Mouse (Mus musculus) liver, embryonic 11.5 days (tissue): Measurements from ENCODE around the gene Spx. TPM values are rescaled to one million over a fixed set of nuclear protein-coding genes. Genes with fewer than 3 reads are reported as not detected.

ENCODE experiments used
- ATAC-seq: fragments of 200-750 bp; cut with Nextera tagmentation; replicated peaks from 2 replicates; pipeline ENCODE4 v1.8.0; 2017; ENCODE audit warnings: moderate number of reproducible peaks, mild to moderate bottlenecking, moderate TSS enrichment, moderate library complexity; ENCODE audit not compliant: low FRiP score
- DNase-seq: peaks from one replicate; pipeline ENCODE4 v3.0.0-alpha.2; 2017; ENCODE audit warnings: low spot score
- H3K27ac ChIP-seq: fragments of 300-500 bp; sonication (generic); 2 replicates; pipeline ENCODE4 v1.5.1; 2014; ENCODE audit warnings: mild to moderate bottlenecking, low read depth, low read length, control low read depth
- H3K27me3 ChIP-seq: fragments of 300-500 bp; sonication (generic); replicated peaks from 2 replicates; pipeline ENCODE4 v1.6.1; 2014; ENCODE audit warnings: low read length, mixed read lengths; ENCODE audit not compliant: control insufficient read depth, insufficient read depth
- H3K36me3 ChIP-seq: fragments of 300-500 bp; sonication (generic); 2 replicates; pipeline ENCODE4 v1.6.1; 2014; ENCODE audit warnings: mild to moderate bottlenecking, low read length, moderate library complexity, mixed read lengths; ENCODE audit not compliant: control insufficient read depth, insufficient read depth
- H3K4me1 ChIP-seq: fragments of 300-500 bp; sonication (generic); replicated peaks from 2 replicates; pipeline ENCODE4 v1.6.1; 2014; ENCODE audit warnings: low read length, mixed read lengths; ENCODE audit not compliant: control insufficient read depth, insufficient read depth
- H3K4me2 ChIP-seq: fragments of 300-500 bp; sonication (generic); 2 replicates; pipeline ENCODE4 v1.6.1; 2014; ENCODE audit warnings: mild to moderate bottlenecking, control low read depth, moderate library complexity
- H3K4me3 ChIP-seq: fragments of 300-500 bp; sonication (generic); 2 replicates; pipeline ENCODE4 v1.5.1; 2014; ENCODE audit warnings: low read depth, low read length, control low read depth
- H3K9ac ChIP-seq: fragments of 300-500 bp; sonication (generic); 2 replicates; pipeline ENCODE4 v1.6.1; 2014; ENCODE audit warnings: low read depth, low read length, control low read depth
- H3K9me3 ChIP-seq: fragments of 300-500 bp; sonication (generic); 2 replicates; pipeline ENCODE4 v1.6.1; 2016; ENCODE audit warnings: low read length, inconsistent platforms, mixed read lengths; ENCODE audit not compliant: control insufficient read depth
- WGBS: fragments of 180-500 bp; shearing (Covaris S2); extraction: QIAGEN DNeasy Blood & Tissue Kit; methylation state at CpG from one replicate; pipeline ENCODE4 v1.1.7; 2014; 5-methylcytosine and 5-hydroxymethylcytosine counted together
- polyA plus RNA-seq: library from polyadenylated mRNA; unstranded; fragments of >200 nt; fragmentation: Nextera tagmentation; extraction: Ambion mirVana; gene quantifications from 2 replicates; pipeline ENCODE4 v1.2.1, GENCODE M21; 2014

The Spx gene
- polyA plus RNA-seq, 1 experiment from 2014 or later = 0.26 TPM

DNA sequence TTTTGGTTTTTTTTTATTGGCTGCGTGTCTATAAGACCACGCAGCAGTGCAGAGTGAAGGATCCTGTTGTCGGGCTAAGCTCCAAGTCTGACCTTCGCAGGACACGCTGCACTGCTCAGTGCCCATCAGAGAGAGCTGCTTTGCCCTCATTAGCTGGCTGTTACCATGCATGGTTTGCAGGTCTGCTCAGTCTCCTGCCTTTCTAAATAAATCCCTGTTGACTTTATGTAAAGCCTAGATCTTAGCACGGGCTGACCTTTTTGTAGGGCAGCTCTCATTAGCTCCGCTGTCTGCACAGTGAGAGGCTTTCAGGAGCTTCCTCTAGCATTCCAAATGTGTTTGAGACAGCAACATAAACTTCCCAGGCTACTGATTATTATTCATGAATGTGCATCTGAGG is 44.8 kb downstream of the Spx start:
- no peak overlapping the region; the same call in 1 of the 2 replicates for H3K27ac ChIP-seq
- ATAC-seq = no peak
- no peaks in the 10 kb centered on the region for H3K27me3 ChIP-seq
- no peak overlapping the region for H3K4me3 ChIP-seq
- H3K4me1 ChIP-seq = no peaks in the 10 kb centered on the region; the same call in 1 of the 2 replicates
- WGBS = 63% methylated on average over 7 of the region's 7 CpGs
- H3K4me2 ChIP-seq = no peak overlapping the region
- H3K9me3 ChIP-seq = no peaks in the 10 kb centered on the region
- no peak for DNase-seq
- H3K9ac ChIP-seq = no peak overlapping the region
- no peaks in the 10 kb centered on the region for H3K36me3 ChIP-seq

DNA sequence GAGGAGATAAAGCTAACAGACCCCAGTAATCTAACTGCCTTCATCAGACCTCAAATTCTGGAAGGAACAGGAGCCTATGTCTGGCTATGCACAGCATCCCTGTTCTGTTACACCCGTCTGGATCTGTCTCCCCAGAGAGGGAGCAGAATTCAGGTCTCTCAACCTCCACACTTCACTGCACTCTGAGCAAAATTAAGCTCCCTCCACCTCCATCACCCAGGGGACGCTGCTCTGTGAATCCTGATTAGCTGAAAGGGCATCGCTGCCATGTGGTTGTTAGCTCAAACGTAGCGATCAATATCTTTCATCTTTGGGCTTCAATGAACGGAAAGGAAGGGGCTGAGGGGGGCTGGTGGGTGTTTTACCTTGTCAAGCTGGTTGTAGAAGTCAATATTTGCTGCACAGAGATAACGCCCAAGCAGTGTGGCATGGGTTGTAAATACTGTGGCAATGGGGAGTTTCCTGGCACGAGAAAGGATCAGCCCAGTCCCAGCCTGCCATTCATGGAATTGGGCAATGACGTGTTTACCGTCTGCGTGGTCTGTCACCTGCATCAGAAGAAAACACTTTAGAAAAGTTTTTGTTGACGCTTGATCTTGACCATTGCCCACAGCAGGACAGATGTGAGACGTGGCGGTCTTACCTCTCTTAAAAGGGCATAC is 45.9 kb downstream of the Spx start:
- Histone ChIP-seq H3K4me3 (no peak overlapping the region), H3K4me1 (no peaks in the 10 kb centered on the region; the same call in 1 of the 2 replicates), H3K9ac (no peak overlapping the region), H3K36me3 (no peaks in the 10 kb centered on the region), H3K27me3 (no peaks in the 10 kb centered on the region), H3K9me3 (no peaks in the 10 kb centered on the region), H3K4me2 (no peak overlapping the region), H3K27ac (no peak overlapping the region)
- ATAC-seq (peak; percentile 53; the same call in 1 of the 2 replicates), DNase-seq (no peak)
- 63% methylated on average over 14 of the region's 14 CpGs for WGBS

DNA sequence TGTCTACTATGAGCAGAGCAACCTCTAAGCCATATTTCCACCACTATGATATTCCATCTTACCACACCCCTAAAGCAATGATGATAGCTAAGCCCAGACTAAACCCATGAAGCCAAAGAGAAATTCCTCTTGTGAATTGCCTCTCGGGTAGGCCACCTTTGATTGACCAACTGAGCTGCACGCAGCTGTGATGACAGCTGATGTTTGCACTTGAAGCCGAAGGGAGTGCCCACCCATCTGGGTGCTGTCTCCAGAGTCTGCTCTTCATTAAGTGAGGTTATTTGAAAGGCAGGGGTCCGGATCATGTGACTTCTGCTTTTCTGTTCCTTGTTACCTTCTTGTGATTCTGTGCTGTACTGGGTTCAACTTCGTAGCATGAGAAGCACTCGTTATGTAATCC is 49.0 kb downstream of the Spx start:
- Histone ChIP-seq H3K27me3 (no peaks in the 10 kb centered on the region), H3K27ac (no peak overlapping the region), H3K9ac (no peak overlapping the region), H3K4me1 (no peaks in the 10 kb centered on the region; the same call in 1 of the 2 replicates), H3K4me3 (no peak overlapping the region), H3K4me2 (no peak overlapping the region), H3K36me3 (no peaks in the 10 kb centered on the region), H3K9me3 (no peaks in the 10 kb centered on the region)
- no peak for DNase-seq
- ATAC-seq = no peak
- 77% methylated on average over 6 of the region's 6 CpGs for WGBS

Other genes starting within 250 kb of the Spx start
- not detected in 2 replicates for gene Slco1a6, start 204.9 kb upstream of the Spx start, polyA plus RNA-seq
- 0.22 TPM in 1 of 2 replicates, not detected in the other for gene Iapp, start 115.0 kb upstream of the Spx start, polyA plus RNA-seq
- gene Slco1a5, start 90.5 kb upstream of the Spx start, polyA plus RNA-seq = not detected in 2 replicates
- gene Pyroxd1, start 67.8 kb upstream of the Spx start, polyA plus RNA-seq = 12.3 and 14.1 TPM in 2 replicates
- 33.5 and 37.7 TPM in 2 replicates for gene Recql, start 26.4 kb upstream of the Spx start, polyA plus RNA-seq
- gene Golt1b, start 26.2 kb upstream of the Spx start, polyA plus RNA-seq = 80.6 and 86.5 TPM in 2 replicates
- 21.3 and 23.8 TPM in 2 replicates for gene Gys2, start 59.7 kb downstream of the Spx start, polyA plus RNA-seq
- 130 and 135 TPM in 2 replicates for gene Ldhb, start 94.5 kb downstream of the Spx start, polyA plus RNA-seq
- 2.7 and 3.9 TPM in 2 replicates for gene Kcnj8, start 158.2 kb downstream of the Spx start, polyA plus RNA-seq